In genomic region chr8:83737346-83737745, GRCm38 (mm10) we compare ENCODE assay signal across 11 mouse cellular contexts. TPM values are rescaled to one million over a fixed set of nuclear protein-coding genes. Genes with fewer than 3 reads are reported as not detected.
DNase-seq lines count a peak whose midpoint lies in the region; ATAC-seq lines count a peak whose summit lies in the region.
"Had no signal": no experiment of that assay in that cellular context is flagged by ENCODE, and none has a peak within 500 bp of the region (broad histone marks: within the 10 kb centered on the region; RNA-seq: fewer than 3 reads in every experiment).

No protein-coding gene starts in this region.

- intact Hi-C loops in gastrocnemius, postnatal 14 days (cut with DNase I; ENCODE audit: low total_unique reads), result no loop called here

- no peak for DNase-seq in kidney, postnatal 36 days
- peak; percentile 51 for DNase-seq in thymus, postnatal 4 days
- no peak for DNase-seq in thymus, postnatal 0 days (ENCODE audit: low spot score)
- DNase-seq in embryo, embryonic 11 days, result no peak
- DNase-seq in gastrocnemius, postnatal 14 days, result no peak
- DNase-seq: cerebellum, postnatal 25 days had no signal

- no peak overlapping the region for H3K4me3 ChIP-seq in kidney, embryonic 15.5 days (replicated peaks)
- H3K4me3 ChIP-seq in intestine, embryonic 15.5 days (replicated peaks), result no peak overlapping the region
- H3K4me3 ChIP-seq: forebrain, embryonic 15.5 days; neural tube, embryonic 13.5 days had no signal

- peaks cover 10% of the 10 kb centered on the region; the same call in 1 of the 2 replicates for H3K27me3 ChIP-seq in kidney, embryonic 15.5 days
- no peaks in the 10 kb centered on the region for H3K27me3 ChIP-seq in intestine, embryonic 15.5 days (replicated peaks)

- H3K36me3 ChIP-seq in kidney, embryonic 15.5 days, result no peaks in the 10 kb centered on the region
- 0 out of 2 replicates have a peak, but pooled peaks cover 3% of the 10 kb centered on the region for H3K36me3 ChIP-seq in intestine, embryonic 15.5 days
- H3K36me3 ChIP-seq: forebrain, embryonic 15.5 days; neural tube, embryonic 13.5 days had no signal

- peak overlapping the region; percentile 76 for H3K27ac ChIP-seq in kidney, embryonic 15.5 days
- peak overlapping the region; percentile 63; the same call in 1 of the 2 replicates for H3K27ac ChIP-seq in intestine, embryonic 15.5 days
- H3K27ac ChIP-seq: forebrain, embryonic 15.5 days; hindbrain, embryonic 14.5 days had no signal

- H3K9me3 ChIP-seq in kidney, embryonic 15.5 days (replicated peaks), result no peaks in the 10 kb centered on the region
- no peaks in the 10 kb centered on the region for H3K9me3 ChIP-seq in intestine, embryonic 15.5 days
- H3K9me3 ChIP-seq: forebrain, embryonic 15.5 days; neural tube, embryonic 13.5 days had no signal

- no peak overlapping the region for H3K9ac ChIP-seq in kidney, embryonic 15.5 days
- H3K9ac ChIP-seq in intestine, embryonic 15.5 days, result no peak overlapping the region
- H3K9ac ChIP-seq: forebrain, embryonic 15.5 days; hindbrain, embryonic 14.5 days; neural tube, embryonic 13.5 days had no signal

- WGBS in kidney, embryonic 15.5 days, result 86% methylated on average over 4 of the region's 4 CpGs
- 83% methylated on average over 4 of the region's 4 CpGs for WGBS in intestine, embryonic 15.5 days

- ATAC-seq in kidney, embryonic 15.5 days (replicated peaks; ENCODE audit: low FRiP score), result no peak
- ATAC-seq in intestine, embryonic 15.5 days, result no peak
- ATAC-seq: forebrain, embryonic 15.5 days had no signal

- peaks cover 53% of the 10 kb centered on the region for H3K4me1 ChIP-seq in kidney, embryonic 15.5 days
- H3K4me1 ChIP-seq in intestine, embryonic 15.5 days (replicated peaks), result peaks cover 29% of the 10 kb centered on the region

- peak overlapping the region; percentile 89 for H3K4me2 ChIP-seq in kidney, embryonic 15.5 days
- H3K4me2 ChIP-seq in intestine, embryonic 15.5 days (replicated peaks), result peak overlapping the region; percentile 92
- H3K4me2 ChIP-seq: forebrain, embryonic 15.5 days; hindbrain, embryonic 14.5 days had no signal

RNA-seq across cellular contexts. Expression of gene Adgre5, which starts 3.8 kb away (rescaled TPM):
- 31.9 and 35.4 TPM in 2 replicates for polyA plus RNA-seq in kidney, embryonic 15.5 days (2015; fragmentation: Nextera tagmentation; extraction: Ambion mirVana)
- polyA plus RNA-seq in thymus, postnatal 0 days (2015; fragmentation: Nextera tagmentation; extraction: Ambion mirVana), result 71.6 and 74.7 TPM in 2 replicates
- polyA plus RNA-seq in intestine, embryonic 15.5 days (2015; fragmentation: Nextera tagmentation; extraction: Ambion mirVana), result 32.3 and 35.4 TPM in 2 replicates
- total RNA-seq in gastrocnemius, postnatal 14 days (2021), result 10 to 100 TPM; 31.6 to 40.0 TPM

RNA-seq across cellular contexts. Expression of gene Ddx39, which starts 22.4 kb away (rescaled TPM):
- polyA plus RNA-seq in kidney, embryonic 15.5 days (2015; fragmentation: Nextera tagmentation; extraction: Ambion mirVana), result 189 and 192 TPM in 2 replicates
- polyA plus RNA-seq in thymus, postnatal 0 days (2015; fragmentation: Nextera tagmentation; extraction: Ambion mirVana), result 325 and 328 TPM in 2 replicates
- polyA plus RNA-seq in intestine, embryonic 15.5 days (2015; fragmentation: Nextera tagmentation; extraction: Ambion mirVana), result 215 and 226 TPM in 2 replicates
- total RNA-seq in gastrocnemius, postnatal 14 days (2021), result 10 to 100 TPM; 11.0 to 14.7 TPM

RNA-seq across cellular contexts. Expression of gene Pkn1, which starts 38.4 kb away (rescaled TPM):
- polyA plus RNA-seq in kidney, embryonic 15.5 days (2015; fragmentation: Nextera tagmentation; extraction: Ambion mirVana), result 29.3 and 34.6 TPM in 2 replicates
- polyA plus RNA-seq in thymus, postnatal 0 days (2015; fragmentation: Nextera tagmentation; extraction: Ambion mirVana), result 38.8 and 44.8 TPM in 2 replicates
- polyA plus RNA-seq in intestine, embryonic 15.5 days (2015; fragmentation: Nextera tagmentation; extraction: Ambion mirVana), result 34.4 and 35.2 TPM in 2 replicates
- total RNA-seq in gastrocnemius, postnatal 14 days (2021), result 10 to 100 TPM; 52.5 to 52.6 TPM
